Mouse (Mus musculus): ENCODE data around the gene Ccs.
"Not testable (repeated sequence)": the region's sequence is repeated elsewhere in the genome, so short reads cannot be mapped to it uniquely, and the experiment has no call there.

The Ccs gene

GRCm38 (mm10) chr19:4839149-4839548, at the start of gene Ccs, which contains the start of gene Ccdc87:
Gene Ccs, minus strand, starts transcription at chr19:4839332.
Gene Ccdc87, plus strand, starts transcription at chr19:4839366.
- DNase-seq (ENCODE audit: low spot score in 2 of 2) = peak; percentile 90 to 97

- no peak for DNase-seq (ENCODE audit: low spot score in 2 of 2)
These were observed 44.8 kb upstream of the Ccs start for GRCm38 (mm10) chr19:4883961-4884360.

GRCm38 (mm10) chr19:4879324-4879703, 40.2 kb upstream of the Ccs start:
- DNase-seq (ENCODE audit: low spot score in 2 of 2) = no peak

DNA sequence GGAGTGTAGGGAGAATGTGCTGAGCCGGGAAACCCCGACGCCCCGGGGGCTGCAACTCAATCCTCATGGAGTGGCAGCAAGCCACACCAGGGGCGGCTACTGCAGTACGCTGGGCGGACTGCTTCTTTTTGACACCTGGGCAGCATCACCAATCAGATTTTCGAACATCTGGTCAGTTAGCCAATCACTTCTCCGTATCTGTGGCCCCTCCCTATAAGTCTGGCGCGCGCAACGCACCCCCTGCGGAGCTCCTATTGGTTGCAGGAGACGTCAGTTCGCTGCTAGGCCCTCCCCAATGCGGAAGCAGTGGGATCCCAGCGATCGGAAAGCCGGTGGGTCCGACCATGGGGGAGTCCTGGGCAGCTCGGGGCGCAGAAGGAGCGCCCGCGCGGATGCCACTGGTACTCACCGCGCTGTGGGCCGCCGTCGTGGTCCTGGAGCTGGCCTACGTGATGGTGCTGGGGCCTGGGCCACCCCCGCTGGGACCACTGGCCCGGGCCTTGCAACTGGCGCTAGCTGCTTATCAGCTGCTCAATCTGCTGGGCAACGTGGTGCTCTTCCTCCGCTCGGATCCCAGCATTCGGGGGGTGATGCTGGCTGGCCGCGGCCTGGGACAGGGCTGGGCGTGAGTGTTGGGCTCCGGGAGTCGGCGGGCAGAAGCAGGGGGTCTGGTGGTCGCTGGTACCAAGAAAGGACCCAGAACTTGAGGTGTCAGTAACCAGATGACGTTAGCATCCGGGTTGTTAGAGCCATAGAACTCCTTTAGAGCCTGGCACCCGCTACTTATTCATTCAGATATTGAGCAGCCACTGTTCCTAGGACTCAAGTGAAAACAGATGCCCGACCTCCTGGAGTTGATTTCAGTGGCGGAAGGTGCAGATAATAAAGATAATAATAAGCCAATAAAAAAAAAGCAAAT, 39.5 kb upstream of the Ccs start, which contains the start of gene Zdhhc24:
Gene Zdhhc24, plus strand, starts transcription at position 264 of the 919 bp plus-strand sequence.
- DNase-seq (ENCODE audit: low spot score in 2 of 2) = peak; percentile 92 to 97

GRCm38 (mm10) chr19:4877785-4878184, 38.7 kb upstream of the Ccs start, which contains the start of gene Actn3:
Gene Actn3, minus strand, starts transcription at chr19:4877909.
- no peak for DNase-seq (ENCODE audit: low spot score in 2 of 2)

GRCm38 (mm10) chr19:4876755-4877154, 37.6 kb upstream of the Ccs start:
- no peak for DNase-seq (ENCODE audit: low spot score in 2 of 2)

DNA sequence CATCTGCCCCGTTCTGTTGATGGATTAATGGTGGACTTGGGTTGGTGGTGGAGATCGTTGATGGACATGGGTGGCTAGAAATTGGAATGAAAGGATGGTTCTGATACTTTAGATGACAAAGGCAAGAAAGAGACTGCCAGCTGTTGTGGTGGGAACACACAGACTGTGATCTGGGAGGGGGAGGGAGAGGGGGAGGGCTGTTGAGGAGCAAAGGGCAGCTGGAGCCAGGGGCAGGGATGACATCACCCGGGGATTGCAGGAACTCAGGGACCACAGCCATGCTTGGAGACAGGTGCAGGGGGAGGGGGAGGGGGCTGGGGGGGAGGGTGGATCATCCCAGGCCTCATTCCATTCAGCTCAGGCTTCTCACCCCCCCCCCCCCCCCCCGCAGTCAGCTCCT, 37.1 kb upstream of the Ccs start:
- DNase-seq (ENCODE audit: low spot score in 2 of 2) = no peak

DNA sequence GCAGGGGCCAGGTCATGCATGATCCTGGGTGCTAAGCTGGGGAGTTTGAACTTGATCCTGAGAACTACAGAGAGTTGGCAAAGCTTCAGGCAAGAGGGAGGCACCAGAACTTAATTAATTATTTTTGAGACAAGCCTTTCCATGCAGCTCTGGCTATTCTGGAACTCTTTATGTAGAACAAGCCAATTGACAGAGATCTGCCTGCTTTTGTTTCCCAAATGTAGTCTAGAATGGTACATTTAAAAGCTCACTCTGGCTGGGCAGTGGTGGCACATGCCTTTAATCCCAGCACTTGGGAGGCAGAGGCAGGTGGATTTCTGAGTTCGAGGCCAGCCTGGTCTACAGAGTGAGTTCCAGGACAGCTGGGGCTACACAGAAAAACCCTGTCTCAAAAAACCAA, 35.5 kb upstream of the Ccs start:
- DNase-seq (ENCODE audit: low spot score in 2 of 2) = not testable (repeated sequence)

GRCm38 (mm10) chr19:4865147-4865546, 26.0 kb upstream of the Ccs start:
- DNase-seq (ENCODE audit: low spot score in 2 of 2) = no peak

DNA sequence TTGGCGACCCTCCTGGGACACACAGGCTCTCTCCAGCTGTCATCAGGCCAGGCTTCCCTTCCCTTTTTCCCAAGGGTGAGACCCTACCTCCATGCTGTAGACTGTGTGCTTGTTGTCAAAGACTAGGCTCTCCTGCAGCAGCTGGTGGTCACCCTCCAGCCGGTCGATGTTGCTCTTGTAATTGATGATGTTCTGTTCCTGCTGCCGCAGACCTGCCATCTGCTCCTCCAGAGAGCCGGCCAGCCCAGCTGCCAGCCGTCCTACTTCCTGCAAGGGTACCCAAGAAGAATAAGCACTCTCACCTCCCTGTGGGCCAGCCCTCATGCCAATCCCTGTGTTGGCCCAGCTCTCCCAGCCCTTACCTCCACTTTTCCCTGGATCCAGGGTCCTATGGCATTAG, 23.9 kb upstream of the Ccs start:
- DNase-seq (ENCODE audit: low spot score in 2 of 2) = no peak

GRCm38 (mm10) chr19:4859081-4859480, 19.9 kb upstream of the Ccs start:
- DNase-seq (ENCODE audit: low spot score in 2 of 2) = no peak

DNA sequence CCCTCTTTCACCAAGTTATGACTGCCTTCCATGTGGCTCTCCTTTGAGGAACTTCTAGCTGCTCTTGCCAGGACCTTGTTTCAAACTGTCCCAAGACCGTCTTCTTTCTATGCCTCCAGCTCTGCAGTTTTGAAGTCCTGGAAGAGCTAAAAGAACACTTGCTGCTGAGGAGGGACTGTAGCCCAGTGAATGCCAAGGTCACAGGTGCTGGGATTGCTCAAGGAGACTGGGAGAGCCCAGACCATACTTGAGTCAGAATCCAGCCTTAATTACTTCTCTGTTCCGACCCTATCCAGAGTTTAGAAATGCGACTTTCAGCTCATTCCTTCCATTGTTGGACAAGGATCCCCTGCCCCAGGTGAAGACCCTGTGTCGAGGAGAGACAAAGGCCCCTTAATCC, 16.8 kb upstream of the Ccs start:
- DNase-seq (ENCODE audit: low spot score in 2 of 2) = no peak

DNA sequence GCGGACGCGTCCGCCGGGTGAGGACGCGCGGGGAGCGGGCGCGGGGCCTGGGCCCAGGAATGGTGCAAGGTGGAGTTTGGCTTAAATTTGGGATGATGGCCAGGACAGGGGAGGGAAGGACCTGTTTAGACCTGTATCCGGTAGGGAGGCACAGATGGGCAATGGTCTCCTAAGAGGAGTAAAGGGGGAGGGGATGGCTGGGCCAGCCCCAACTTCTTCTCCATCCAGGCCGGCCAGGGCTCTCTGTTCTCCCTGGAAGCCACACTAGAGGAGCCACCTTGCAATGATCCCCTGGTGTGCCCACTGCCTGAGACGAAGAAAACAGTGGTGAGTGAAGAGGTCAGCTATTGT, 16.3 kb upstream of the Ccs start:
- DNase-seq (ENCODE audit: low spot score in 2 of 2) = no peak

DNA sequence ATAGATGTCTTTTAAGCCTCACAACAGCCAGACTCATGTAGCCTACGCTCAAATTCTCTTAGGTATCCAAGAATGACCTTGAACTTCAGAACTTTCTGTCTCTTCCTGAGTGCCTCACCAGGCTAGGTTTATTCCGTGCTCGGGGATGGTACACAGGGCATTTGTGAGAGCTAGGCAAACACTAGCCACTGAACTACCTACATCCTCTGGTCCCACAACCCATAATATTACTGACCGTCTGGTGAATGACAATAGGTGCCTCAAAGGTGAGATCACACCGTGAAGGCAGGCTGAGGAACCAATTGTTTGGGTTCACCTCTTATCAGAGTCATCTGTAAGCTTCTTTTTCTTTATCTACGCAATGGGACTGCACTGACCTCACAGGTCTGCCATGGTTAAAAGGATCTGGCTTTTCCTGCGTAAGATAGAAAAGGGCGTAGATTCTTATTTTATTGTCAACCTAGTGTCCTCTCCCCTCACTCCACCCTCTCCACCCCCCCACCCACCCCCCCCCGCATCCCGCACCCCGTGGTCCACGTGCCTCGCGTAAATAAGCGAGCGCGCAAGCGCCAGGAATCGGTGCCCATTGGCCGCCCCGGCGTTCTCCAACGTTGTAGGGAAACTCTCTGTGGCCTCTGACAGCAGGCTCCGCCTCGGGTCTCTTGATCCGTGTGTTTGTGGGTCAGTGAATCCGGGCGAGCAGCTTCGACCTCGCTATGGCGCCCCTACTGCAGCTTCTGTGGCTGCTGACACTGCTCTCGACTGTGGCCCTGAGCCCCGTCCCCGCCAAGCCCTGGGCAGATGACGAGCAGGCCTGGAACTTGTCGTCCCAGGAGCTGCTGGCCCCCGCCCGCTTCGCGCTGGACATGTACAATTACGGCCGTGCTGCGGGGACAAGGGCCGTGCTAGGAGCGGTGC, 15.7 kb upstream of the Ccs start, which contains the start of gene Ctsf:
Gene Ctsf, plus strand, starts transcription at position 579 of the 918 bp plus-strand sequence.
- DNase-seq (ENCODE audit: low spot score in 2 of 2) = peak; percentile 74 to 92

GRCm38 (mm10) chr19:4850281-4850680, 11.1 kb upstream of the Ccs start:
- DNase-seq (ENCODE audit: low spot score in 2 of 2) = no peak

DNA sequence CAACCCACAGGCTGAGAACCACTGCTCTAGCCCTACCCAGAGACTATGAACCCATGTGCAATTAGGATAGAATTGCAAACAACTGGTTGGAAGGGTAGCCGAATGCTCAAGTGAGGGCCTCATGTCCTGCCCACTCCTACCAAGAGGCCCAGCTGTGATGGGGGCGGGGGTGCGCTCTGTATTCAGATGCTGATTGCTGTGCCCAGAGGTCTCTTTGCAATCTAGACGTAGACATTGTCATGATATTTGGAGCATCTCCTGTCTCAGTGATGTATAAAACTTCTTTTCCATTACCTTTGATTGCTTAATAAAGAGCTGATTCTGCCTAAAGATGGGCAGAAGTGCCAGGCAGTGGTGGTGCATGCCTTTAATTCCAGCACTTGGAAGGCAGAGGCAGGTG, 10.7 kb upstream of the Ccs start:
- DNase-seq (ENCODE audit: low spot score in 2 of 2) = no peak

DNA sequence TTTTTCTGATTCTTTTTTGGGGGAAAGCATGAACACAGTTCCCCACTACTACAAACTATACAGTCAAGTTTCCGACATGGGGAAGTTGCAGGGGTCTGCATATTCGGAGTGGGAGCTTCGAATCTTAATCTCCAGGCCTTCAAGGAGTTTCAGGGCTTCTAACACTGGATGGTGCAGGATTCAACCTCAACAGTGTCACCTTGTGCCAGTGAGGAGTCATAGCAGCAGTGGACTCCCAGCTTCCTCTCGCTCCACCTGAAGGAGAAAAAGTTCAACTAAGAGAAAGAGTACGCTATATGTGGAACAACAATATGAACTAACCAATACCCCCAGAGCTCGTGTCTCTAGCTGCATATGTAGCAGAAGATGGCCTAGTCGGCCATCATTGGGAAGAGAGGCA, 8.4 kb upstream of the Ccs start:
- no peak for DNase-seq (ENCODE audit: low spot score in 2 of 2)

- DNase-seq (ENCODE audit: low spot score in 2 of 2) = no peak
These were observed 6.7 kb upstream of the Ccs start for GRCm38 (mm10) chr19:4845846-4846245.

- no peak for DNase-seq (ENCODE audit: low spot score in 2 of 2)
These were observed 3.5 kb upstream of the Ccs start for GRCm38 (mm10) chr19:4842611-4843010.

DNA sequence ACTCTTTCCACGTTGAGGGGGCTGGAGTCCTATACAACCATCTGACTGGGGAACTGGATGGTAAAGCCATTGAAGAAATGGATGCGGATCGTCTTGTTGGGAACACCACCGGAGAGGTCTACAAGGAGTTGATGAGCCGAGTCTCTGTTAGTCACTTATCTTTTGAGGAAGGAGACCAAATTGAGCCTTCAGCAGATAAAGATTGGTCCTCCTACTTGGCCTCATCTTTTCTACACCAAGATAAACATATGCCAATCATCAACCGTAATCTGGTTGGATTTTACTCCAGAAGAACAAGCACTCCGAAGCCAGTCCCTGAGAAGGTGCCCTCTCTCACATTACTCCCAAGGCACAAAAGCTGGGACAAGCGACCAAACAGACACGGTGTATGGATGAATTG, 1.7 kb upstream of the Ccs start:
- DNase-seq (ENCODE audit: low spot score in 2 of 2) = no peak

DNA sequence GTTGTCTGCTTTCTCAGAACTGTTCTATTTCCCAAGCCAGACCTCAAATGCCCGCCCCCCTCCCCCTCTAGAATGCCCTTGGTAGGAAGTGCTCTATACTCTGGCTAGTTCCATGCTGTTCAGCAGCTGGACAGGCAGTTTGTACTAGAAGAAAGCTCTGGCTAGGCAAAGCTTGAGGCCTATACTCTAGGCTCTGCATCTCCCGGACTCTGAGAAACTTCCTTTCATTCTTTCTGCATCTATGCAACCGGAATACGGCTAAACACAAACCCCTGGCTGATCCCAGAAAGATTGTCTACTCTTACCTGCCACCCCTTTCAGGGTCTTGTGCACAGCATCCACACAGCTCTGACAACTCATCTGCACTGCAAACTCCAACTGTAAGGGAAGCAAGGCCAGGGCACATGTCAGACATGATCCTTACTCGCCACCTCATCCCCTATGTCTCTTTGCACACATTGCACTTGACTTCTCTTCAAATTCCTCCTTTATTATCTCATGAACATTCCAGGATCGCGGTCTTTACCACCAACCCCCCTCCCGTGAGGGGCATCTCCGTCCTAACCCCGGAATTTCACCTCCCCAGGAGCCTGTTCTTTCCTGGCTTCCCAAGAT, 499 bp downstream of the Ccs start:
- no peak for DNase-seq (ENCODE audit: low spot score in 2 of 2)

DNA sequence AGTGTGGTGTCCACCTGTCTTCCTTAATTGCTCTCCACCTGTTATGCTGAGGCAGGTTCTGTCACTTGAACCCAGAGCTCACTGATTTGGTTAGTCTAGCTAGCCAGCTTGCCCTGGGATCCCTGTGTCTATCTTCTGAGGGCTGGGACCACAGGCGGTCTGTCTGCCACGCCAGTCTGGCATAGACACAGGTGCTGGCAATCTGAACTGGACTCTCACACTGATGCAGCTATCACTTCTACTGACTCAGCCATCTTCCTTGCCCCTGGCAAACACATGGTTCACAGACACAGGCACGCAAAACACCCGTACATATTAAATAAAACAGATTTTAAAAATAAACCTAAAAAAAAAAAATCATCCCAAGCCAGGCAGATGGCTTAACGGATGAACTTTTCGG, 2.1 kb downstream of the Ccs start:
- DNase-seq (ENCODE audit: low spot score in 2 of 2) = no peak

All from left cerebral cortex, adult 9 months (tissue).